Mouse (Mus musculus) midbrain, embryonic 13.5 days (tissue): ENCODE results near the gene Gzmd. TPM values are rescaled to one million over a fixed set of nuclear protein-coding genes. Genes with fewer than 3 reads are reported as not detected.

Source experiments
- microRNA-seq: library from miRNA; unstranded; fragments of <30 nt; microRNA quantifications from one replicate; pipeline ENCODE4, GENCODE M21; 2016
- polyA plus RNA-seq: library from polyadenylated mRNA; unstranded; fragments of >200 nt; fragmentation: Nextera tagmentation; extraction: Ambion mirVana; gene quantifications from 2 replicates; pipeline ENCODE4 v1.2.1, GENCODE M21; 2015

The Gzmd gene
- polyA plus RNA-seq, 1 experiment from 2014 or later, result not detected

Small RNA genes within 50 kb of the gene (microRNA-seq; reads per million reads assigned to microRNA genes)
- gene Mir6949, result not detected

Other genes with a start within 250 kb of the Gzmd start
- 0.23 and 0.26 TPM in 2 replicates for gene Cbln3, start 248.2 kb downstream of the Gzmd start, polyA plus RNA-seq
- gene Khnyn, start 247.7 kb downstream of the Gzmd start, polyA plus RNA-seq, result 10.1 and 11.1 TPM in 2 replicates
- 89.4 and 92.5 TPM in 2 replicates for gene Sdr39u1, start 232.3 kb downstream of the Gzmd start, polyA plus RNA-seq
- not detected in 2 replicates for gene Cma1, start 187.9 kb downstream of the Gzmd start, polyA plus RNA-seq
- not detected in 2 replicates for gene Cma2, start 181.6 kb downstream of the Gzmd start, polyA plus RNA-seq
- not detected in 2 replicates for gene Mcpt1, start 114.6 kb downstream of the Gzmd start, polyA plus RNA-seq
- not detected in 2 replicates for gene Mcpt9, start 102.1 kb downstream of the Gzmd start, polyA plus RNA-seq
- gene Mcpt2, start 90.6 kb downstream of the Gzmd start, polyA plus RNA-seq, result not detected in 2 replicates
- gene Mcpt4, start 70.3 kb downstream of the Gzmd start, polyA plus RNA-seq, result not detected in 2 replicates
- gene Mcpt8, start 47.3 kb downstream of the Gzmd start, polyA plus RNA-seq, result not detected in 2 replicates
- not detected in 2 replicates for gene Ctsg, start 30.0 kb downstream of the Gzmd start, polyA plus RNA-seq
- gene Gzme, start 12.0 kb downstream of the Gzmd start, polyA plus RNA-seq, result not detected in 2 replicates
- not detected in 2 replicates for gene Gzmg, start 27.0 kb upstream of the Gzmd start, polyA plus RNA-seq
- not detected in 2 replicates for gene Gzmn, start 42.0 kb upstream of the Gzmd start, polyA plus RNA-seq
- gene Gzmf, start 78.8 kb upstream of the Gzmd start, polyA plus RNA-seq, result not detected in 2 replicates
- not detected in 2 replicates for gene Gzmc, start 102.0 kb upstream of the Gzmd start, polyA plus RNA-seq
- not detected in 2 replicates for gene Gzmb, start 129.7 kb upstream of the Gzmd start, polyA plus RNA-seq
- gene Atp12a, start 232.5 kb upstream of the Gzmd start, polyA plus RNA-seq, result 0.05 TPM in 1 of 2 replicates, not detected in the other